Mouse (Mus musculus) intestine, postnatal 0 days (tissue): Measurements from ENCODE around the gene Bahd1. TPM values are rescaled to one million over a fixed set of nuclear protein-coding genes. Genes with fewer than 3 reads are reported as not detected.

Experiments
- ATAC-seq: fragments of 200-750 bp; cut with Nextera tagmentation; 2 replicates; pipeline ENCODE4 v1.8.0; 2017; ENCODE audit warnings: mild to moderate bottlenecking, moderate TSS enrichment, moderate library complexity
- H3K27ac ChIP-seq: fragments of 300-500 bp; sonication (generic); 2 replicates; pipeline ENCODE4 v1.5.1; 2014; ENCODE audit warnings: mild to moderate bottlenecking, low read depth, low read length, moderate library complexity
- H3K27me3 ChIP-seq: fragments of 300-500 bp; sonication (generic); replicated peaks from 2 replicates; pipeline ENCODE4 v1.6.1; 2014; ENCODE audit warnings: low read length, mixed read lengths; ENCODE audit not compliant: control insufficient read depth, insufficient read depth
- H3K36me3 ChIP-seq: fragments of 300-500 bp; sonication (generic); 2 replicates; pipeline ENCODE4 v1.6.1; 2014; ENCODE audit warnings: mild to moderate bottlenecking, moderate library complexity; ENCODE audit not compliant: control insufficient read depth, insufficient read depth
- H3K4me1 ChIP-seq: fragments of 300-500 bp; sonication (generic); replicated peaks from 2 replicates; pipeline ENCODE4 v1.6.1; 2014; ENCODE audit warnings: antibody characterized with exemption, low read length, mixed read lengths; ENCODE audit not compliant: control insufficient read depth, insufficient read depth
- H3K4me2 ChIP-seq: fragments of 300-500 bp; sonication (generic); replicated peaks from 2 replicates; pipeline ENCODE4 v1.6.1; 2014; ENCODE audit warnings: low read depth, mild to moderate bottlenecking, moderate library complexity
- H3K4me3 ChIP-seq: fragments of 300-500 bp; sonication (generic); 2 replicates; pipeline ENCODE4 v1.5.1; 2014; ENCODE audit warnings: low read depth, low read length
- H3K9ac ChIP-seq: fragments of 300-500 bp; sonication (generic); 2 replicates; pipeline ENCODE4 v1.6.1; 2014; ENCODE audit warnings: mild to moderate bottlenecking, low read depth, low read length
- H3K9me3 ChIP-seq: fragments of 300-500 bp; sonication (generic); 2 replicates; pipeline ENCODE4 v1.6.1; 2016; ENCODE audit warnings: mixed run types; ENCODE audit not compliant: control insufficient read depth
- CTCF ChIP-seq: sonication (generic); IDR thresholded peaks from 2 replicates; pipeline ENCODE4 v1.5.1; 2016; ENCODE audit warnings: low read depth, mild to moderate bottlenecking, control low read depth, antibody characterized with exemption, moderate library complexity
- WGBS: fragments of 180-500 bp; shearing (Covaris S2); extraction: QIAGEN DNeasy Blood & Tissue Kit; methylation state at CpG from one replicate; pipeline ENCODE4 v1.1.7; 2014; 5-methylcytosine and 5-hydroxymethylcytosine counted together
- polyA plus RNA-seq: library from polyadenylated mRNA; unstranded; fragments of >200 nt; fragmentation: Nextera tagmentation; extraction: Ambion mirVana; gene quantifications from 2 replicates; pipeline ENCODE4 v1.2.1, GENCODE M21; 2015

Gene Bahd1
- polyA plus RNA-seq: 6.1 and 8.9 TPM in 2 replicates

GRCm38 (mm10) chr2:118899981-118900825 lies at the start of gene Bahd1:
TSS of gene Bahd1 (plus strand) at chr2:118900377.
- H3K4me1 ChIP-seq: peaks cover 14% of the 10 kb centered on the region
- no peaks in the 10 kb centered on the region for H3K36me3 ChIP-seq
- H3K27me3 ChIP-seq: peaks cover 50% of the 10 kb centered on the region
- ATAC-seq: no peak
- H3K9me3 ChIP-seq: no peaks in the 10 kb centered on the region
- H3K4me2 ChIP-seq: peak within 1 kb of the TSS; percentile 99
- H3K9ac ChIP-seq: peak within 1 kb of the TSS; percentile 80
- H3K4me3 ChIP-seq: peak within 1 kb of the TSS; percentile 93
- H3K27ac ChIP-seq: 0 out of 2 replicates have a peak within 1 kb of the TSS, but pooled peaks have one; percentile 91
- no peak for TF ChIP-seq CTCF
- WGBS: 3% methylated on average over 32 of the region's 32 CpGs

DNA sequence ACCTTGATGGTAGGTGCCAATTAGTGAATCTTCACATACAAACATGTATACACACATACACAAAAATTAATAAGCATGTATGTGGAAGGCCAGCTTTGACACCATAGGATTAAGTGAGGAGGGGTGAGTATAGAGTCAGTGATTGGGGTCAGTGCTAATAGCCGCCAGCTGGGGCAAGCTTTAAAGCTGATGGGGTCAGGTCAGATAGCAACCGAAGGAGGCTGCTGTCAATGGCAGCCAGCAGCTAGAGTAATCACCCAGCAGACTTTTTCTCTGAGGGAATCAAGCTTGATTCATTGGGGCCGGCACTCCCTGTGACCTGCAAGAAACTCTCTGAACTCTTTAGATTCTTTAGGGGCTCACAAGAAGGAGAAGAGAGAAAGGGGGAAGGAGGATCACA lies 48.4 kb upstream of the Bahd1 start:
- Histone ChIP-seq H3K9ac (no peak overlapping the region), H3K4me2 (no peak overlapping the region), H3K36me3 (no peaks in the 10 kb centered on the region), H3K4me1 (no peaks in the 10 kb centered on the region), H3K27ac (no peak overlapping the region), H3K27me3 (no peaks in the 10 kb centered on the region), H3K9me3 (no peaks in the 10 kb centered on the region), H3K4me3 (no peak overlapping the region)
- no peak for ATAC-seq
- 40% methylated on average over 3 of the region's 3 CpGs for WGBS
- TF ChIP-seq CTCF: no peak

GRCm38 (mm10) chr2:118861454-118862339 lies 38.5 kb upstream of the Bahd1 start, which contains the start of gene Ivd:
TSS of gene Ivd (plus strand) at chr2:118861954.
- no peak within 1 kb of the TSS for H3K27ac ChIP-seq
- peak within 1 kb of the TSS; percentile 56 for H3K4me3 ChIP-seq
- H3K4me2 ChIP-seq: peak within 1 kb of the TSS; percentile 84
- peak within 1 kb of the TSS; percentile 45 for H3K9ac ChIP-seq
- no peaks in the 10 kb centered on the region for H3K9me3 ChIP-seq
- H3K27me3 ChIP-seq: no peaks in the 10 kb centered on the region
- WGBS: under 1% methylated on average over 34 of the region's 34 CpGs
- ATAC-seq: peak; percentile 99
- no peaks in the 10 kb centered on the region for H3K36me3 ChIP-seq
- no peak for TF ChIP-seq CTCF
- 0 out of 2 replicates have a peak, but pooled peaks cover 6% of the 10 kb centered on the region for H3K4me1 ChIP-seq

DNA sequence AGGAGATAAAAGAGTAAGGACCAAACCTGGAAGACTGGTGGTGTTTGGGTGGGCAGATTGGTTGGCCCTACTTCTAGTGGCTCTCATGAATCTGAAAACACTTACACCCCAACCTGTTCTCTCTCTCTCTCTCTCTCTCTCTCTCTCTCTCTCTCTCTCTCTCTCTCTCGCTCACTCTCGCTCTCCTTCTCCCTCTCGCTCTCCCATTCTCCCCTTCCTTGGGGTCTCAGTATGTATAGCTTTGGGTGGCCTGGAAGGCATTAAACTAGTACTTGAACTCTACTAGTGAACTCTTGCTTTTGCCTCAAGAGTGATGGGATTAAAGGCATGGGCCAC lies 37.9 kb upstream of the Bahd1 start:
- Histone ChIP-seq H3K27me3 (no peaks in the 10 kb centered on the region), H3K4me1 (0 out of 2 replicates have a peak, but pooled peaks cover 6% of the 10 kb centered on the region), H3K9ac (peak overlapping the region; percentile 45), H3K4me3 (peak overlapping the region; percentile 56), H3K9me3 (no peaks in the 10 kb centered on the region), H3K4me2 (peak overlapping the region; percentile 84), H3K27ac (no peak overlapping the region), H3K36me3 (no peaks in the 10 kb centered on the region)
- TF ChIP-seq CTCF: no peak
- WGBS: 20% methylated on average over 1 of the region's 3 CpGs
- no peak for ATAC-seq

GRCm38 (mm10) chr2:118870601-118871000 lies 29.6 kb upstream of the Bahd1 start:
- no peak for ATAC-seq
- WGBS: 67% methylated on average over 3 of the region's 3 CpGs

GRCm38 (mm10) chr2:118871032-118871431 lies 29.1 kb upstream of the Bahd1 start:
- ATAC-seq: no peak
- H3K4me3 ChIP-seq: no peak overlapping the region
- no peaks in the 10 kb centered on the region for H3K9me3 ChIP-seq
- no peak overlapping the region for H3K27ac ChIP-seq
- WGBS: 73% methylated on average over 1 of the region's 1 CpGs
- no peak for TF ChIP-seq CTCF
- H3K4me1 ChIP-seq: no peaks in the 10 kb centered on the region
- no peak overlapping the region for H3K4me2 ChIP-seq
- H3K36me3 ChIP-seq: peaks cover 9% of the 10 kb centered on the region; the same call in 1 of the 2 replicates
- H3K27me3 ChIP-seq: no peaks in the 10 kb centered on the region
- no peak overlapping the region for H3K9ac ChIP-seq

More at GRCm38 (mm10) chr2:118870601-118871000, 29.6 kb upstream of the Bahd1 start:
- no peaks in the 10 kb centered on the region for H3K4me1 ChIP-seq
- no peak overlapping the region for H3K27ac ChIP-seq
- H3K9me3 ChIP-seq: no peaks in the 10 kb centered on the region
- H3K27me3 ChIP-seq: no peaks in the 10 kb centered on the region
- no peak for TF ChIP-seq CTCF
- H3K36me3 ChIP-seq: peaks cover 9% of the 10 kb centered on the region; the same call in 1 of the 2 replicates
- no peak overlapping the region for H3K9ac ChIP-seq
- H3K4me2 ChIP-seq: no peak overlapping the region
- no peak overlapping the region for H3K4me3 ChIP-seq
